Mouse (Mus musculus): Measurements from ENCODE around the gene Phf13. TPM values are rescaled to one million over a fixed set of nuclear protein-coding genes. Genes with fewer than 3 reads are reported as not detected.

The Phf13 gene
- polyA plus RNA-seq, 1 experiment from 2014 or later = 18.0 TPM

GRCm38 (mm10) chr4:151997701-151998100 lies 1.6 kb upstream of the Phf13 start:
- DNase-seq (ENCODE audit: low spot score) (no peak), ATAC-seq (no peak)
- peak overlapping the region; percentile 98; the same call in 1 of the 2 replicates for H3K4me3 ChIP-seq (ENCODE audit: low read depth, low read length)
- no peaks in the 10 kb centered on the region for H3K9me3 ChIP-seq (ENCODE audit: low read length)
- no peaks in the 10 kb centered on the region for H3K27me3 ChIP-seq (replicated peaks; ENCODE audit: insufficient read depth, low read length)
- no peak for TF ChIP-seq CTCF (IDR thresholded peaks at IDR 0.05)
- TF ChIP-seq EP300 (IDR thresholded peaks at IDR 0.05) = no peak
- H3K36me3 ChIP-seq (ENCODE audit: insufficient read depth, low read length) = no peaks in the 10 kb centered on the region
- WGBS = 63% methylated on average over 3 of the region's 3 CpGs
- H3K4me1 ChIP-seq (ENCODE audit: insufficient read depth, low read depth, low read length) = peaks cover 13% of the 10 kb centered on the region; the same call in 1 of the 2 replicates
- no peak overlapping the region for H3K9ac ChIP-seq (replicated peaks; ENCODE audit: low read depth)
- 0 out of 2 replicates have a peak overlapping the region, but pooled peaks have one; percentile 98 for H3K27ac ChIP-seq (ENCODE audit: low read length)
- H3K4me2 ChIP-seq (replicated peaks; ENCODE audit: low read depth, low read length) = peak overlapping the region; percentile 62

- Histone ChIP-seq H3K36me3 (ENCODE audit: insufficient read depth, low read length) (peaks cover 7% of the 10 kb centered on the region; the same call in 1 of the 2 replicates), H3K27me3 (replicated peaks; ENCODE audit: insufficient read depth, low read length) (no peaks in the 10 kb centered on the region), H3K9ac (replicated peaks; ENCODE audit: low read depth) (peak overlapping the region; percentile 94), H3K4me1 (ENCODE audit: insufficient read depth, low read depth, low read length) (peaks cover 13% of the 10 kb centered on the region; the same call in 1 of the 2 replicates), H3K4me3 (ENCODE audit: low read depth, low read length) (peak overlapping the region; percentile 98), H3K27ac (ENCODE audit: low read length) (peak overlapping the region; percentile 98), H3K4me2 (replicated peaks; ENCODE audit: low read depth, low read length) (peak overlapping the region; percentile 62), H3K9me3 (ENCODE audit: low read length) (no peaks in the 10 kb centered on the region)
- no peak for TF ChIP-seq EP300 (IDR thresholded peaks at IDR 0.05)
- TF ChIP-seq CTCF (IDR thresholded peaks at IDR 0.05) = no peak
- 1% methylated on average over 13 of the region's 13 CpGs for WGBS
- ATAC-seq = no peak
- DNase-seq (ENCODE audit: low spot score) = no peak
Observed at GRCm38 (mm10) chr4:151996951-151997222, 829 bp upstream of the Phf13 start.

- peaks cover 18% of the 10 kb centered on the region; the same call in 1 of the 2 replicates for H3K36me3 ChIP-seq (ENCODE audit: insufficient read depth, low read length)
- H3K4me3 ChIP-seq (ENCODE audit: low read depth, low read length) = peak overlapping the region; percentile 98
- ATAC-seq (peak; percentile 3), DNase-seq (ENCODE audit: low spot score) (peak; percentile 26)
- peak overlapping the region; percentile 85 for H3K27ac ChIP-seq (ENCODE audit: low read length)
- H3K9me3 ChIP-seq (ENCODE audit: low read length) = no peaks in the 10 kb centered on the region
- H3K27me3 ChIP-seq (replicated peaks; ENCODE audit: insufficient read depth, low read length) = no peaks in the 10 kb centered on the region
- 1% methylated on average over 57 of the region's 111 CpGs for WGBS
- no peak for TF ChIP-seq EP300 (IDR thresholded peaks at IDR 0.05)
- no peak for TF ChIP-seq CTCF (IDR thresholded peaks at IDR 0.05)
- peak overlapping the region; percentile 90 for H3K4me2 ChIP-seq (replicated peaks; ENCODE audit: low read depth, low read length)
- peaks cover 13% of the 10 kb centered on the region; the same call in 1 of the 2 replicates for H3K4me1 ChIP-seq (ENCODE audit: insufficient read depth, low read depth, low read length)
- H3K9ac ChIP-seq (replicated peaks; ENCODE audit: low read depth) = peak overlapping the region; percentile 94
Observed at GRCm38 (mm10) chr4:151995371-151996172, 486 bp downstream of the Phf13 start.

- WGBS = 5% methylated on average over 51 of the region's 61 CpGs
- H3K4me1 ChIP-seq (ENCODE audit: insufficient read depth, low read depth, low read length) = peaks cover 13% of the 10 kb centered on the region; the same call in 1 of the 2 replicates
Observed at GRCm38 (mm10) chr4:151994228-151995171, 1.6 kb downstream of the Phf13 start.

DNA sequence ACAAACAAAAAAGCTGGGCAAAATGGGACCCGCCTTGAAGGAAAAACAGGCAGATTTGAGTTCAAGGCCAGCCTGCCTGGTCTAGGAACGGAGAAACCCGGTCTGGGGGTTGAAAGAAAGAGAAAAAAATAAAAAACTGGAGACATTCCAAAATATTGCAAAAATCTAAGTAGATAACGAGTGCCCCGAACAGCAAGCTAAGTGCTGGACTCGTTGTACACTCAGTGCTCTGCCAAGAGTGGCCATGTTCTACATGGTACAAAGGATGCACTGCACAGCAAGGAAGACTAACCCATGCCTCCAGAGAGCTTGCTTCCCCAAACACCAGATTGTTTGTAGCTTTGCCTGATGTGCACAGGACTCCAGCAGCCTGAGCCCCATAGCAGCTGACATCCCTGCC lies 3.0 kb downstream of the Phf13 start:
- ATAC-seq (no peak), DNase-seq (ENCODE audit: low spot score) (peak; percentile 47)
- H3K9me3 ChIP-seq (ENCODE audit: low read length) = no peaks in the 10 kb centered on the region
- no peak overlapping the region for H3K4me3 ChIP-seq (ENCODE audit: low read depth, low read length)
- no peak overlapping the region for H3K9ac ChIP-seq (replicated peaks; ENCODE audit: low read depth)
- H3K4me1 ChIP-seq (ENCODE audit: insufficient read depth, low read depth, low read length) = peaks cover 17% of the 10 kb centered on the region
- WGBS = 40% methylated on average over 6 of the region's 6 CpGs
- H3K36me3 ChIP-seq (ENCODE audit: insufficient read depth, low read length) = peaks cover 18% of the 10 kb centered on the region; the same call in 1 of the 2 replicates
- 0 out of 2 replicates have a peak, but pooled peaks have one; percentile 27 for TF ChIP-seq EP300 (IDR thresholded peaks at IDR 0.05)
- no peak for TF ChIP-seq CTCF (IDR thresholded peaks at IDR 0.05)
- H3K27me3 ChIP-seq (replicated peaks; ENCODE audit: insufficient read depth, low read length) = no peaks in the 10 kb centered on the region
- H3K27ac ChIP-seq (ENCODE audit: low read length) = no peak overlapping the region
- H3K4me2 ChIP-seq (replicated peaks; ENCODE audit: low read depth, low read length) = no peak overlapping the region

More at GRCm38 (mm10) chr4:151994228-151995171, 1.6 kb downstream of the Phf13 start:
- Histone ChIP-seq H3K36me3 (ENCODE audit: insufficient read depth, low read length) (peaks cover 18% of the 10 kb centered on the region; the same call in 1 of the 2 replicates), H3K27me3 (replicated peaks; ENCODE audit: insufficient read depth, low read length) (no peaks in the 10 kb centered on the region), H3K4me2 (replicated peaks; ENCODE audit: low read depth, low read length) (peak overlapping the region; percentile 90), H3K9ac (replicated peaks; ENCODE audit: low read depth) (peak overlapping the region; percentile 94), H3K4me3 (ENCODE audit: low read depth, low read length) (peak overlapping the region; percentile 98), H3K27ac (ENCODE audit: low read length) (peak overlapping the region; percentile 85), H3K9me3 (ENCODE audit: low read length) (no peaks in the 10 kb centered on the region)
- TF ChIP-seq CTCF (IDR thresholded peaks at IDR 0.05) (no peak), EP300 (IDR thresholded peaks at IDR 0.05) (no peak)
- no peak for ATAC-seq
- peak; percentile 31 for DNase-seq (ENCODE audit: low spot score)

DNA sequence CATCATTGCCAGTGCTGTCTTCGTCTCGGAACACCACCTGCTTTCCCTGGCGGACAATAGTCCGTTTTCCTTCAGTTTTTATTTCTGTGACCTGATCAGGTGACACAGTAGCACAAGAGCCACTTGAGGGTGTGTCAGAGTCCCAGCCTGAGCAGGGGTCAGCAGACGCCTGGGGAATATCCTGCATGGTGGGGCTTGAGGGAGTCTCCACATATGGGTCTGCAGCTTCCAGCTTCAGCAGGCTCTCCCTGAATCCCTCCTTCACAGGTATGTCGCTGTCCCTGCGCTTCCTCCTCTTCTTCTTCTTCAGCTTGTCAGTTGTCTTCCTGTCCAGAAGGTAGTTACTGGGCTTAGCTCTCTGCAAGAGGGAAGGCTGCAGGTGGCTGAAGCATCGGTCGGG lies 4.0 kb downstream of the Phf13 start:
- DNase-seq (ENCODE audit: low spot score) (no peak), ATAC-seq (no peak)
- H3K4me3 ChIP-seq (ENCODE audit: low read depth, low read length) = no peak overlapping the region
- H3K4me2 ChIP-seq (replicated peaks; ENCODE audit: low read depth, low read length) = no peak overlapping the region
- 80% methylated on average over 9 of the region's 9 CpGs for WGBS
- H3K27me3 ChIP-seq (replicated peaks; ENCODE audit: insufficient read depth, low read length) = no peaks in the 10 kb centered on the region
- H3K9ac ChIP-seq (replicated peaks; ENCODE audit: low read depth) = no peak overlapping the region
- TF ChIP-seq EP300 (IDR thresholded peaks at IDR 0.05) (no peak), CTCF (IDR thresholded peaks at IDR 0.05) (no peak)
- H3K27ac ChIP-seq (ENCODE audit: low read length) = no peak overlapping the region
- H3K4me1 ChIP-seq (ENCODE audit: insufficient read depth, low read depth, low read length) = peaks cover 11% of the 10 kb centered on the region
- H3K36me3 ChIP-seq (ENCODE audit: insufficient read depth, low read length) = peaks cover 18% of the 10 kb centered on the region; the same call in 1 of the 2 replicates
- H3K9me3 ChIP-seq (ENCODE audit: low read length) = no peaks in the 10 kb centered on the region
